Mouse (Mus musculus) liver, embryonic 14.5 days (tissue): ENCODE data around the gene Cspg4. TPM values are rescaled to one million over a fixed set of nuclear protein-coding genes. Genes with fewer than 3 reads are reported as not detected.
"Not testable (repeated sequence)": the region's sequence is repeated elsewhere in the genome, so short reads cannot be mapped to it uniquely, and the experiment has no call there.

Experiments
- ATAC-seq: fragments of 200-750 bp; cut with Nextera tagmentation; 2 replicates; pipeline ENCODE4 v1.8.0; 2017; ENCODE audit warnings: moderate number of reproducible peaks, mild to moderate bottlenecking, moderate library complexity; ENCODE audit not compliant: insufficient read depth
- DNase-seq, 3 experiments: peaks; one replicate each; pipeline ENCODE4 v3.0.0-alpha.2; 2012 to 2013; ENCODE audit warnings: low read depth in 3 of 3, low spot score in 3 of 3
- H3K27ac ChIP-seq: fragments of 300-500 bp; sonication (generic); 2 replicates; pipeline ENCODE4 v1.5.1; 2014; ENCODE audit warnings: moderate library complexity, mild to moderate bottlenecking, control low read depth, inconsistent platforms
- H3K27me3 ChIP-seq: fragments of 300-500 bp; sonication (generic); 2 replicates; pipeline ENCODE4 v1.6.1; 2014; ENCODE audit warnings: mild to moderate bottlenecking, low read length, moderate library complexity; ENCODE audit not compliant: control insufficient read depth, insufficient read depth
- H3K36me3 ChIP-seq: fragments of 300-500 bp; sonication (generic); replicated peaks from 2 replicates; pipeline ENCODE4 v1.6.1; 2014; ENCODE audit warnings: low read depth; ENCODE audit not compliant: control insufficient read depth, insufficient read depth
- H3K4me1 ChIP-seq, 2 experiments: fragments of 200-500 bp in 1 of 2; fragments of 300-500 bp in 1 of 2; sonication (generic) in 1 of 2; replicated peaks; 2 replicates each; pipeline ENCODE4 v1.6.1; 2012 to 2014; ENCODE audit warnings: antibody characterized with exemption in 1 of 2, inconsistent platforms in 1 of 2, low read length in 1 of 2; ENCODE audit not compliant: control insufficient read depth in 2 of 2, insufficient read depth in 2 of 2
- H3K4me2 ChIP-seq: fragments of 300-500 bp; sonication (generic); 2 replicates; pipeline ENCODE4 v1.6.1; 2014; ENCODE audit warnings: low read depth, mild to moderate bottlenecking, control low read depth, moderate library complexity
- H3K4me3 ChIP-seq, 2 experiments: fragments of 200-500 bp in 1 of 2; fragments of 300-500 bp in 1 of 2; sonication (generic) in 1 of 2; 2 replicates each; pipeline ENCODE4 v1.5.1; 2012 to 2014; ENCODE audit warnings: low read depth in 2 of 2, low read length in 2 of 2, mild to moderate bottlenecking in 2 of 2, control low read depth in 1 of 2, inconsistent platforms in 1 of 2, moderate library complexity in 1 of 2; ENCODE audit not compliant: insufficient read depth in 1 of 2
- H3K9ac ChIP-seq: fragments of 300-500 bp; sonication (generic); replicated peaks from 2 replicates; pipeline ENCODE4 v1.6.1; 2014; ENCODE audit warnings: mild to moderate bottlenecking, control low read depth, moderate library complexity
- H3K9me3 ChIP-seq: fragments of 300-500 bp; sonication (generic); 2 replicates; pipeline ENCODE4 v1.6.1; 2016; ENCODE audit warnings: low read length, mixed read lengths; ENCODE audit not compliant: control insufficient read depth
- CTCF ChIP-seq: IDR thresholded peaks from 2 replicates; pipeline ENCODE4 v1.5.1; 2016; ENCODE audit warnings: antibody characterized with exemption, low read depth, control low read depth
- EP300 ChIP-seq: IDR thresholded peaks from 2 replicates; pipeline ENCODE4 v1.6.1; 2016; ENCODE audit warnings: antibody characterized with exemption, low read depth
- WGBS: fragments of 180-500 bp; shearing (Covaris S2); extraction: QIAGEN DNeasy Blood & Tissue Kit; methylation state at CpG from one replicate; pipeline ENCODE4 v1.1.7; 2014; ENCODE audit not compliant: insufficient replicate concordance; 5-methylcytosine and 5-hydroxymethylcytosine counted together
- polyA plus RNA-seq, 2 experiments: library from polyadenylated mRNA; depleted of rRNA in 1 of 2; stranded (reverse) in 1 of 2; unstranded in 1 of 2; fragments of >200 nt; fragmentation: Nextera tagmentation in 1 of 2; extraction: Ambion mirVana in 1 of 2; gene quantifications; 2 replicates each; pipeline versions ENCODE4 v1.2.1 to v1.2.3; 2012 to 2014

The Cspg4 gene
- polyA plus RNA-seq, 2 experiments, result 0.08 to 0.16 TPM

DNA sequence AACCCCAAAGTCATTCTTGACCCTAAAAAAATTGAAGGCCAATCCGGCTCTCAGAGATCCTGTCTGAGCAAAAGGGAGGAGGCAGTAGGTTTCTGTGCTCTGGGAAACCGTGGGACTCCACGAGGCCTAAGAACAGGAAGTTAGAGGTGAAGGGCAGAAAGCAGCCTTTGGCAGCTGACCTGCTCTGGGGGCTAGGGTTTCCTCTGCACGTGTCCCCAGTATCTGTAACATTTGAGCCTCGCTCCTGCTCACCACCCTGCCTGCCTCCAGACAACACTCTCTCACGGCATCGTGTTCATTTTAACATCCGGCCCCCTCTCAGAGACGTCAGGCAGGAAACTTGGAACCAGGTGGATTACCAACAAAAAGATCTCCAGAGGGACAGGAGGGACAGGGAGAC, 35.7 kb downstream of the Cspg4 start:
- Histone ChIP-seq H3K9me3 (no peaks in the 10 kb centered on the region), H3K4me3 (no peak overlapping the region), H3K4me1 (no peaks in the 10 kb centered on the region; a peak in 1 of 4 replicates), H3K27me3 (no peaks in the 10 kb centered on the region), H3K27ac (no peak overlapping the region), H3K4me2 (no peak overlapping the region), H3K36me3 (no peaks in the 10 kb centered on the region), H3K9ac (no peak overlapping the region)
- WGBS, result 38% methylated on average over 9 of the region's 9 CpGs
- DNase-seq, result no peak
- ATAC-seq, result no peak
- TF ChIP-seq EP300 (no peak), CTCF (no peak)

DNA sequence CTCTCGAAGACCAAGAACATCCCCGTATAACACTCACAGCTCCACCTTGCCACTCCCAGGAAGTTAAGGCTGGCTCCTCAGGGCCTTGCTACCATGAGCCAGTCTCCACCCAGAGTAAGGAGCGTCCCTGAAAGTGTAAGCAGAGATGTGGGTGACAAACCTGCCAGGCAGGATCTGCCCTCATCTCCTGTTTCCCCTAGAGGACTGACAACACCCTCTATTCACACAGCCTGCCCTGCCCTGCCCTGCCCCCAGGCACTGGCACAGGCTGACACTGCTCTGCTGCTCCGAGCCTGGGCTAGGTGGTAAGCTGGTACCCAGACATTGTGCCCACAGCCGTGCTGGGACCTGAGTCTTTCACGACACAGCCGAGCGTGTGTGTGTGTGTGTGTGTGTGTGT, 36.4 kb downstream of the Cspg4 start:
- Histone ChIP-seq H3K4me1 (no peaks in the 10 kb centered on the region; a peak in 1 of 4 replicates), H3K27ac (no peak overlapping the region), H3K4me3 (no peak overlapping the region), H3K9ac (no peak overlapping the region), H3K36me3 (no peaks in the 10 kb centered on the region), H3K27me3 (no peaks in the 10 kb centered on the region), H3K4me2 (no peak overlapping the region), H3K9me3 (no peaks in the 10 kb centered on the region)
- ATAC-seq (no peak), DNase-seq (no peak)
- 54% methylated on average over 8 of the region's 8 CpGs for WGBS
- no peak for TF ChIP-seq EP300
- no peak for TF ChIP-seq CTCF

DNA sequence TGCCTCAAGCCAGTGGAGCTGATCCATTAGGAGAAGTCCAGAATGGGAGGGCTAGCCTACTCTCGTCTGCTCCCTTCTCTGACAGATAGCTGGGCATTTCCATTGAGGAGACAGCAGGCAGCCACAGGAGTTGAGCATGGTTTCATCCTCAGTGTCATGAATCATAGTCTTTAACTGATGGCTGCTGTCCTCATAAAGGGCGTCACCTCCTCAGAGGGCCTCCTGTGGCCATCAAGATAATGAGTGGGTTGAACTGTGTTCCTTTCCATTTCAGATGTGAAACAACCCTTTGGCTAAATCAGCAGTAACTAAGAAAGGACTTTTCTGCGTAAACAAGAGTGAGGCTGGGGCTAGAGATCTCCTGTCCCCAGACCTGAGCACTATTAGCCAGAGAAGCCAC, 38.8 kb downstream of the Cspg4 start:
- ATAC-seq (no peak), DNase-seq (no peak)
- H3K36me3 ChIP-seq, result no peaks in the 10 kb centered on the region
- H3K27me3 ChIP-seq, result no peaks in the 10 kb centered on the region
- H3K4me3 ChIP-seq, result no peak overlapping the region
- no peak overlapping the region for H3K9ac ChIP-seq
- TF ChIP-seq EP300 (no peak), CTCF (no peak)
- 37% methylated on average over 3 of the region's 3 CpGs for WGBS
- H3K9me3 ChIP-seq, result no peaks in the 10 kb centered on the region
- no peak overlapping the region for H3K4me2 ChIP-seq
- H3K4me1 ChIP-seq, result no peaks in the 10 kb centered on the region; a peak in 1 of 4 replicates
- no peak overlapping the region for H3K27ac ChIP-seq

GRCm38 (mm10) chr9:56907549-56907948, 42.7 kb downstream of the Cspg4 start:
- WGBS, result 54% methylated on average over 9 of the region's 9 CpGs
- no peak overlapping the region for H3K4me2 ChIP-seq
- ATAC-seq (no peak), DNase-seq (no peak)
- H3K4me1 ChIP-seq, result peaks cover 0 to 2% of the 10 kb centered on the region in 2 experiments; a peak in 1 of 4 replicates
- no peak overlapping the region for H3K4me3 ChIP-seq
- H3K27ac ChIP-seq, result no peak overlapping the region
- no peak overlapping the region for H3K9ac ChIP-seq
- H3K9me3 ChIP-seq, result no peaks in the 10 kb centered on the region
- no peaks in the 10 kb centered on the region for H3K27me3 ChIP-seq
- TF ChIP-seq EP300 (no peak), CTCF (no peak)
- no peaks in the 10 kb centered on the region for H3K36me3 ChIP-seq

GRCm38 (mm10) chr9:56909991-56910390, 45.2 kb downstream of the Cspg4 start:
- H3K4me1 ChIP-seq, H3K4me2 ChIP-seq, H3K27me3 ChIP-seq, H3K9ac ChIP-seq, H3K36me3 ChIP-seq, H3K4me3 ChIP-seq, ATAC-seq, DNase-seq, H3K9me3 ChIP-seq, H3K27ac ChIP-seq: not testable (repeated sequence)
- WGBS, result 33% methylated on average over 4 of the region's 4 CpGs

GRCm38 (mm10) chr9:56911017-56911416, 46.2 kb downstream of the Cspg4 start:
- Histone ChIP-seq H3K4me3 (no peak overlapping the region), H3K27ac (no peak overlapping the region), H3K36me3 (no peaks in the 10 kb centered on the region), H3K27me3 (no peaks in the 10 kb centered on the region), H3K4me1 (0 out of 4 replicates have a peak, but pooled peaks cover 0 to 2% of the 10 kb centered on the region in 2 experiments), H3K9me3 (no peaks in the 10 kb centered on the region), H3K4me2 (no peak overlapping the region), H3K9ac (no peak overlapping the region)
- DNase-seq, result no peak
- 45% methylated on average over 1 of the region's 1 CpGs for WGBS
- no peak for ATAC-seq
- TF ChIP-seq EP300 (no peak), CTCF (no peak)
